Mouse (Mus musculus) midbrain, embryonic 11.5 days (tissue): ENCODE data around the gene Kmt2e. TPM values are rescaled to one million over a fixed set of nuclear protein-coding genes. Genes with fewer than 3 reads are reported as not detected.

Experiments used
- ATAC-seq: fragments of 200-750 bp; cut with Nextera tagmentation; 2 replicates; pipeline ENCODE4 v1.8.0; 2017; ENCODE audit warnings: moderate TSS enrichment, moderate library complexity; ENCODE audit not compliant: low FRiP score
- DNase-seq: peaks from one replicate; pipeline ENCODE4 v3.0.0; 2015; ENCODE audit warnings: low spot score; ENCODE audit errors: missing footprints
- H3K27ac ChIP-seq: fragments of 300-500 bp; sonication (generic); 2 replicates; pipeline ENCODE4 v1.5.1; 2014; ENCODE audit warnings: low read depth, low read length
- H3K27me3 ChIP-seq: fragments of 300-500 bp; sonication (generic); 2 replicates; pipeline ENCODE4 v1.6.1; 2014; ENCODE audit warnings: mild to moderate bottlenecking, low read length, moderate library complexity, mixed read lengths; ENCODE audit not compliant: control insufficient read depth, insufficient read depth
- H3K36me3 ChIP-seq: fragments of 300-500 bp; sonication (generic); 2 replicates; pipeline ENCODE4 v1.6.1; 2014; ENCODE audit warnings: mild to moderate bottlenecking, low read length, moderate library complexity, mixed read lengths; ENCODE audit not compliant: control insufficient read depth, insufficient read depth
- H3K4me1 ChIP-seq: fragments of 300-500 bp; sonication (generic); 2 replicates; pipeline ENCODE4 v1.6.1; 2014; ENCODE audit warnings: low read length; ENCODE audit not compliant: control insufficient read depth, insufficient read depth
- H3K4me2 ChIP-seq: fragments of 300-500 bp; sonication (generic); 2 replicates; pipeline ENCODE4 v1.6.1; 2014; ENCODE audit warnings: mild to moderate bottlenecking, moderate library complexity
- H3K4me3 ChIP-seq: fragments of 300-500 bp; sonication (generic); 2 replicates; pipeline ENCODE4 v1.5.1; 2014; ENCODE audit warnings: low read depth, low read length
- H3K9ac ChIP-seq: fragments of 300-500 bp; sonication (generic); 2 replicates; pipeline ENCODE4 v1.6.1; 2014; ENCODE audit warnings: low read length
- H3K9me3 ChIP-seq: fragments of 300-500 bp; sonication (generic); 2 replicates; pipeline ENCODE4 v1.6.1; 2016; ENCODE audit warnings: low read length; ENCODE audit not compliant: control insufficient read depth
- WGBS: fragments of 180-500 bp; shearing (Covaris S2); extraction: QIAGEN DNeasy Blood & Tissue Kit; methylation state at CpG from one replicate; pipeline ENCODE4 v1.1.7; 2014; 5-methylcytosine and 5-hydroxymethylcytosine counted together
- polyA plus RNA-seq: library from polyadenylated mRNA; unstranded; fragments of >200 nt; fragmentation: Nextera tagmentation; extraction: Ambion mirVana; gene quantifications from 2 replicates; pipeline ENCODE4 v1.2.1, GENCODE M21; 2014

Gene Kmt2e
- polyA plus RNA-seq, 1 experiment from 2014 or later, result 110 TPM

DNA sequence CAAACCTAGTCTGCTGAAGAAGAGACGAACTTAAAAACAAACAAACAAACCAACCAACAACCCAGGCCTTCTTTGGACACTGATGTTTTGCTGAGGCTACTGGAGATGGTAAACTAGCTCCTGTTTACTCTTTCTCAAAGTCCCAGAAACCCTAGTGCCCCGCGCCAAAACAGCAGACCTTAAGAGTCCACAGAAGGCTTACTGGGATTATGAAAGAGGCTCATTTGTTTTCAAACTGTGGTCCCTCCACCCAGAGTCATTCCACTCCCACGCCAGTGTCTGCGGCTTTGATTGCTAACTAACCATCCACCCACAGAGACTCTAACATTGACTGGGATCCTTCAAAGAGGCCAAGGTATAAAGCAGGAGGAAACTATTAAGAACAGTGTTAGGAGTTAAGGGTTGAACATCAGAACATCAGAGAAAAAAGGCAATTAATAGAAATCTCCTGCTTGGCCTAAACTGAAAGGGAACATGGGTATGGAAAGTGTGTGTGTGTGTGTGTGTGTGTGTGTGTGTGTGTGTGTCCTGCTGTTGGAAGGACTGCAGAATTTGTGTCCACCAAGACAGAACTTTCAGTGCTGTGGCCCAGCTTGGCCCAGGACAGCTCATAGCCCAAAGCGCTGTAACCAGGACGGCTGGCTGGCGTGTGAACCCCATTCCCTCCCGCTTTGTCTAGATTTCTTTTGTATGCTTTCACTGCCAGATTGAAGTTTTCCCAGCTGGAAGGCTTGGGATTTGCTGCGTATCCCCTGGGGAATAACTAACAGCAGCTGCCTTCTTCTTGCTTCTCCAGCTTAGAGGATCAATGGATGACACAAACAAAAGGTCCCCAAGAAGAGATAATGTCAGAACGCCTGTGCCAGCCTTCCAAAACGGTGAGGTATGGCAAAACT is 20.4 kb upstream of the Kmt2e start:
- Histone ChIP-seq H3K4me1 (peaks cover 59% of the 10 kb centered on the region), H3K4me2 (peak overlapping the region; percentile 14; the same call in 1 of the 2 replicates), H3K9ac (peak overlapping the region; percentile 39), H3K36me3 (no peaks in the 10 kb centered on the region), H3K9me3 (no peaks in the 10 kb centered on the region), H3K27me3 (no peaks in the 10 kb centered on the region), H3K4me3 (no peak overlapping the region), H3K27ac (peak overlapping the region; percentile 85)
- peak; percentile 96 for DNase-seq
- ATAC-seq, result peak; percentile 69
- 14% methylated on average over 12 of the region's 12 CpGs for WGBS

DNA sequence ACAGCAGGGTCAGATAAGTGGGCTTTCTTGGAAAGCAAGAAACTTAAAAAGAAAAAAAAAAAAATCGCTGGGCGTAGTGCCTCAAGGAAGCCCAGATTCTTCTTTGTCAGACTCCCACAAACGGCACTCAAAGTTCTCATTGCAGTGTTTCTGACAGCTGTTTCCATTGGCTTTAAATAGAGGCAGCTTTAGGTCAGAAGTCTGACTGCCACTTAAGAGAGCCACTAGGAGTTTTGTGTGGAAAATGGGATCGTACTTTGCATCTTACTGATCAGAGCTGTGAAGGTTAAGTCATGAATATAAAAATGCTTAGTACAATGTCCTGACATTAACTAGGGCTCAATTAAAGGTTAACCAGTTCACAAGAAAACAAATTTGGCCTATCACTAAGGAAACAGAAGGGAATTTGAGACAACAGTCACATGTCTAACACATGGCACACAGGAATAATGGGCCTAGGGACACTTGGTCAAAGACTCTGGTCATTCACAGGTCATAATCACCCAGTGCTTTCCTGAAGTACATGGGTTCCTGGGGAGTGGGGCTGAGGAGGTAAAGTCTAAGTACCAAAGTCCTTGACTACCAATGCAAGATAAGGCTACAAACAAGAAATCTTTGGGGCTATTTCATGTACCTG is 19.6 kb upstream of the Kmt2e start:
- DNase-seq, result peak; percentile 90
- WGBS, result 14% methylated on average over 4 of the region's 4 CpGs
- Histone ChIP-seq H3K36me3 (no peaks in the 10 kb centered on the region), H3K9ac (no peak overlapping the region; the same call in 1 of the 2 replicates), H3K9me3 (no peaks in the 10 kb centered on the region), H3K27ac (peak overlapping the region; percentile 85), H3K27me3 (no peaks in the 10 kb centered on the region), H3K4me3 (no peak overlapping the region), H3K4me2 (peak overlapping the region; percentile 14; the same call in 1 of the 2 replicates), H3K4me1 (peaks cover 66% of the 10 kb centered on the region)
- ATAC-seq, result peak; percentile 9; the same call in 1 of the 2 replicates

DNA sequence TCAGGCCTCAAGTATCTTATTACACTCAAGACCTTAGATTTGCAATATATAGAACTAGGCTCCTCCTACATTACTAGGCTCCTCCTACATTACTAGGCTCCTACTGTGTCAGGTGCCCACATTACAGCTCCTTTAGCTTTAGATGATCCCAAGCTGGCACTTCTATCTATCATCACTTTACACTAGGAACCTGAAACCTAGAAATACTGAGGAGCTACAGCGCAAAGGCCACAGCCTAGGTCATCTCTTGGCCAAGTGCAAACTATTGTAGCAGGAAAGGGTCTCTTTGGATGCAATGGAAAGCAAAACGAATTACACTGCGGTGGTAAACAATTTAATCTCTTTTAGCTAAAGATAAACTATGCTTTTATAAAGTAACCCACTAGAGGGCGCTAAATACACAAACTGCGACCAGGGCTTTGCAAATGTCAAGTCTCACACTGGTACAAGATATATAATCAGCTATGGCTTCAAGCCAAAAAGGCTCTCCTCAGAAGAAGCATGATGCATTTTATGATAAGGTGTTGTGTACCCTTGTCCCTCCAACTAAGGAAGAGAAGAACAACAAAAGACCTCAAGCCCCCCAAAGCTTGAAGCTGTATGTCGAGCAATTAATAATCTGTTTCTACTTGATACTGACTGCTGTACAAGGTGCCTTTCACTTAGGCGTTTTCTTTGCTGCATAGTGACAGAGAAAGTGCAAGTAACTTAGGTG is 18.5 kb upstream of the Kmt2e start:
- ATAC-seq (no peak), DNase-seq (peak; percentile 93)
- no peaks in the 10 kb centered on the region for H3K36me3 ChIP-seq
- H3K4me1 ChIP-seq, result peaks cover 77% of the 10 kb centered on the region
- H3K27me3 ChIP-seq, result no peaks in the 10 kb centered on the region
- peak overlapping the region; percentile 85 for H3K27ac ChIP-seq
- H3K9ac ChIP-seq, result 0 out of 2 replicates have a peak overlapping the region, but pooled peaks have one; percentile 24
- H3K4me3 ChIP-seq, result no peak overlapping the region
- no peaks in the 10 kb centered on the region for H3K9me3 ChIP-seq
- no peak overlapping the region for H3K4me2 ChIP-seq
- 35% methylated on average over 7 of the region's 7 CpGs for WGBS

DNA sequence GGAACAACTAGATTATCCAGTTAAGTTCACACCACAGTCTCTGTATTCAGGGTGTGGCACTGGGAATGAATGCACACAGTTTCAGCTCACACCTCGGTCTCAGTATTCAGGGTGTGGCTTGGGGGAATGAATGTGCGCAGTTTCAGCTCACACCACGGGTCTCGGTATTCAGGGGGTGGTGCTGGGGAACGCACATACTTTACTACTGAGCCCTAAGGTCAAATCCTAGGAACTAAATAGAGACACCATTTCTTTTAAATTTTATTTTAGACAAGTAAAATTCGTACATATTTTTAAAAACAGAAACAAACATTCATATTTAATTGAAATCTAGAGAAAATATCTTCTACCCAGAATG is 18.0 kb upstream of the Kmt2e start:
- Histone ChIP-seq H3K9me3 (no peaks in the 10 kb centered on the region), H3K4me2 (no peak overlapping the region), H3K27me3 (no peaks in the 10 kb centered on the region), H3K9ac (no peak overlapping the region), H3K36me3 (no peaks in the 10 kb centered on the region), H3K27ac (peak overlapping the region; percentile 28; the same call in 1 of the 2 replicates), H3K4me3 (no peak overlapping the region), H3K4me1 (peaks cover 79% of the 10 kb centered on the region)
- no peak for DNase-seq
- ATAC-seq, result no peak
- 53% methylated on average over 6 of the region's 6 CpGs for WGBS

DNA sequence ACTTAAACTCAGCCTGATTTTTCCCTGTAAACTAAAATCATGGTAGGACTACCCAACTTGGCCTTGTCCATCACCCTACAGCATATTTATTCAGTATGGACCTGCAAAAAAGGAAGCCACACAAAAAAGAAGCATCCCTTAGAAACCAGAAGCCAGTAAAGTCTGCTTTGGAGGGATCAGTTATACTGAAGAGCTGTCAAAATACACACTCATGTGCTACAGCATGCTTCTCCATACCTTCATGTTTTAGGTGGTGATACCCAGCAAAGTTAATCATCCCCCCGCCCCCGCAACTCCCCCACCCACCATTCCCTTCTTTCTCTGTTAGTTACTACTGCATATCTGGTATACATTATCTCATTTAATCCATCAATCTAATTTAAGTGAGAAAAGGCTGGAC is 16.5 kb upstream of the Kmt2e start:
- H3K27ac ChIP-seq, result peak overlapping the region; percentile 89; the same call in 1 of the 2 replicates
- H3K9ac ChIP-seq, result peak overlapping the region; percentile 64
- H3K4me1 ChIP-seq, result peaks cover 77% of the 10 kb centered on the region
- WGBS, result 47% methylated on average over 2 of the region's 2 CpGs
- ATAC-seq (no peak), DNase-seq (no peak)
- no peaks in the 10 kb centered on the region for H3K9me3 ChIP-seq
- peak overlapping the region; percentile 71 for H3K4me2 ChIP-seq
- H3K27me3 ChIP-seq, result no peaks in the 10 kb centered on the region
- H3K4me3 ChIP-seq, result peak overlapping the region; percentile 47
- H3K36me3 ChIP-seq, result no peaks in the 10 kb centered on the region

DNA sequence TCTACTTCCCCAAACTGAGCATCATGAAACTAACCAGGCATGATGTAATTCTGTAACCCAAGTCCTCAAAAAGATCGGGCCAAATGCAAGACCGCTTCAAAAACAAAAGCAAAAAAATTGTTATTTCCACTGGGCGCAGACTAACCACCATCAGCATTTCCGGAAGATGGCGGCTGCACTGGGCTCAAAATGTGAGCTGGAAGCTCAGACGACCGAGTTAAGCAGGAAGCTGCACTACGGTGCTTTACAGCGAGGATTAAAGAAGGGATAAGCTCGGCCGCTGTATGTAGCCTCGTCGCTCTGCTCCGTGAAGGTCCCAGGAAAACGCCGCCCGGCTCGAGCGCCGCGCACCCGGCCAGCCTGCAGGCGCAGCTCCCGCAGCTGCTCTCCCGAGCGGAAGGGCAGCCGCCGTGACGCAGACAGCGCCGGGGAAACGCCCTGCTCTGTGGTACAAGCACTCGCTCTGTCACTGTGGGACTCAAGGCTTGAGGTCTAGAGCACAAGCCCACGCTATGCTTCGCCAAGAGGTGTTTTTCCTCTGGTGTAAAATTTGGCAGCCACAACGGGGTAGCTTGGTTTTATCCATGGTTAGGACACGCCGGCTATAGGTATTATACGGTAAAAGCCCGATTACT is 16.0 kb upstream of the Kmt2e start:
- peak; percentile 80 for ATAC-seq
- under 1% methylated on average over 40 of the region's 40 CpGs for WGBS

DNA sequence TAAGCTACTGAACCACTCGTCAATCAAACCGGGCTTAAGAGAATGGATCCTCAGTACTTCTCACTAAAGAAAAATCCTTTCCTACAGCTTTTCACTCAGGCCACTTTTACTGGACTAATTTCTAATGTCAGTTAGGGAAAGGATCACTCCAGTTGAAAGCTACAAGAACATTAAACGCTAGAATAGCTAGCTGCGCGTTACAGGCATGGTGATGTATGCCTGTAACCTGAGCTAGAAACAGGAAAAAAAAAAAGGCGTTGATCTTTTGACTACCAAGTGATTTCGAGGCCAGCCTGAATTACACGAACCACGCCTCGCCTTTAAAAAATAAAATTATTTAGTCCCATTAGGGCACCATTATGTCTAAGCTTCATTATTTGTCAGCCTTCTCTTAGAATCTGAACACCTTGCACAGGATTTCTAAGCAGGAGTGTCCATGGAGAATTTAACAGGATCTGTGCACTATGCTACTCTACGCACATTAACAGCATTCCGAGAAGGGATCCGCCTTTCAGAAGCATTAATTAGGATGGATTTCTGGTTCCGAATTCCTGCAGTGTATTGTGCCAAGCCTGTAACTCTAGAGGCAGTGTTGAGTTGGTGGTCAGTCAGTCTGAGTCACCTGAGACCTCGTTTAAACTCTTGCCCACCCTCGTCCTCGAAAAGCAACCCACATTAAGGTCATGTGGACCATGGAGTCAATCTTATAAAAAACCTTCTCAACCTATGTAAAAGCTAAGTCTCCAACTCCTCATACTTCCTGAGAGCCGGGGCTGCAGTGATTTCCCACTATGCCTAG is 15.2 kb upstream of the Kmt2e start:
- Histone ChIP-seq H3K4me2 (peak overlapping the region; percentile 71), H3K27me3 (no peaks in the 10 kb centered on the region), H3K27ac (peak overlapping the region; percentile 89), H3K4me1 (peaks cover 64% of the 10 kb centered on the region), H3K4me3 (peak overlapping the region; percentile 47), H3K9me3 (no peaks in the 10 kb centered on the region), H3K9ac (peak overlapping the region; percentile 64), H3K36me3 (peaks cover 1% of the 10 kb centered on the region; the same call in 1 of the 2 replicates)
- ATAC-seq (no peak), DNase-seq (no peak)
- 5% methylated on average over 18 of the region's 18 CpGs for WGBS

More for the DNA sequence above, 16.0 kb upstream of the Kmt2e start:
- H3K4me1 ChIP-seq, result peaks cover 72% of the 10 kb centered on the region
- peak; percentile 96 for DNase-seq
- H3K4me3 ChIP-seq, result peak overlapping the region; percentile 47
- peak overlapping the region; percentile 89 for H3K27ac ChIP-seq
- no peaks in the 10 kb centered on the region for H3K9me3 ChIP-seq
- H3K27me3 ChIP-seq, result no peaks in the 10 kb centered on the region
- H3K9ac ChIP-seq, result peak overlapping the region; percentile 64
- H3K4me2 ChIP-seq, result peak overlapping the region; percentile 71
- no peaks in the 10 kb centered on the region for H3K36me3 ChIP-seq

DNA sequence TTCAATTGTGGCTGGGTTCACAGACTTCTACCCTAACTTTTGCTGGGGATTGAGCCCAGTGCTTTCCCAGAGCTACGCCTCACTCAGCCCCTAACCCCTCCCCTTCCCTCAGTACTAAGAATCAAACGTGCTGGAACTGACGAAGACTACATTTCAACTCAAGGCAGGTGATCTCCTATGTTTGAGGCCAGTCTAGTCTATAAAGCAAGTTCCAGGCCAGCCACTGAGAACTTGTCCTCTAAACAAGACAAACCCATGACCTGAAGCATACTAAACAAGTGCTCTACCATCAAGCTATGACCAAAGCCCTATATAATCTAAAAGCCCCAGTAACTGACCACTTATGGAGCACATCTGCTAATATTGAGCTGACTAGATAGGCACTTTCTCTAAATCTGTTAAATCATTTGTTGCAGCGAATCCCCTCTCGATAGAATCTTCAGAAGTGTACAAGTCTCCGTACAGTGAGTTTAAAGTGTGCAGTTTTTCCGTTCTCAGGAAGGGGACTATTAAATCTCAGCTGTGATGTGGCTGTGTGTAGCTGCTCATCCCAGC is 14.5 kb upstream of the Kmt2e start:
- H3K27ac ChIP-seq, result no peak overlapping the region
- WGBS, result 41% methylated on average over 7 of the region's 7 CpGs
- H3K4me1 ChIP-seq, result peaks cover 57% of the 10 kb centered on the region
- peak overlapping the region; percentile 71; the same call in 1 of the 2 replicates for H3K4me2 ChIP-seq
- ATAC-seq, result no peak
- peaks cover 6% of the 10 kb centered on the region; the same call in 1 of the 2 replicates for H3K36me3 ChIP-seq
- no peaks in the 10 kb centered on the region for H3K27me3 ChIP-seq
- DNase-seq, result no peak
- H3K4me3 ChIP-seq, result no peak overlapping the region
- H3K9ac ChIP-seq, result no peak overlapping the region; the same call in 1 of the 2 replicates
- no peaks in the 10 kb centered on the region for H3K9me3 ChIP-seq
